Mouse (Mus musculus): ENCODE results near the gene Krtap19-9b. TPM values are rescaled to one million over a fixed set of nuclear protein-coding genes. Genes with fewer than 3 reads are reported as not detected.

Krtap19-9b gene
- polyA plus RNA-seq (2014; fragmentation: Illumina TruSeq; extraction: RNeasy Lipid Tissue Mini Kit (QIAGEN cat#74804); ENCODE audit: low read depth, low replicate concordance), result not detected

DNA sequence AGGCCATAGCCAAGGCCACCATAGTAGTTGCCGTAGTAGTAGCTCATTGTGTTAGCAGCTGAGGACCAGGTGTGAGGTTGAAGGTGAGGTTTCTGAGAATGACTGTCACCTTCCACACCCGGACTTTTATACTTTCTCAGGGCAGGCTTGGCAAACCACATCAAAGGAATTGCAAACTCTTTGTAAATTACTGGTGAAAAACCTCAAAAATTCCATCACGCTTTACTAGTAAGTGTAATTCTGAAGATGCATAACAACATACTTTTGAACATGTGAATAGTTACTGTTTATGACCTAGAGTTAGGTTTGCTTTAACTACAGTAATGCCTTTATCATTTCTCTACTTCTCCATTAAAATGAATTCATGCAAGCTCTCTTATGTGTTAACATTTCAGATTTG, at the start of gene Krtap19-9b:
Gene Krtap19-9b, minus strand, starts transcription at position 101 of the 400 bp plus-strand sequence.

DNA sequence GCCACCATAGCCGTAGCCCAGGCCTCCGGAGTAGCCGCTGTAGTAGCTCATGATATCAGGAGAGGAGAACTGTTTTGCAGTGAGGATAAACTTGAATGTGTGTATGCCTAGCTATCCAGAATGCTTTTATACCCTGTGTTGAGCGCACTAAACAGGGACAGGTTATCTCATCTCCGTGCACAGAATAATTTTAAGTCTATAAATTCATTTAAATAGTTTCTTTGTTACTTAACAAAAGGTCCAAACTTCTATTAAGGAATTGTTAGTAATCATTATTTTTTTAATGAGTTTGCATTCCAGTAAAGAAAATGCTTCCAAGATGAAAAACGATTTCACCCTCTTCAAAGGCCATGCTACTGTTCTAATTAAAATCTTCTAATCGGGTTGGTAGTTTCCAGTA, 30.7 kb upstream of the Krtap19-9b start, which contains the start of gene Krtap16-3:
Gene Krtap16-3, minus strand, starts transcription at position 101 of the 400 bp plus-strand sequence.

DNA sequence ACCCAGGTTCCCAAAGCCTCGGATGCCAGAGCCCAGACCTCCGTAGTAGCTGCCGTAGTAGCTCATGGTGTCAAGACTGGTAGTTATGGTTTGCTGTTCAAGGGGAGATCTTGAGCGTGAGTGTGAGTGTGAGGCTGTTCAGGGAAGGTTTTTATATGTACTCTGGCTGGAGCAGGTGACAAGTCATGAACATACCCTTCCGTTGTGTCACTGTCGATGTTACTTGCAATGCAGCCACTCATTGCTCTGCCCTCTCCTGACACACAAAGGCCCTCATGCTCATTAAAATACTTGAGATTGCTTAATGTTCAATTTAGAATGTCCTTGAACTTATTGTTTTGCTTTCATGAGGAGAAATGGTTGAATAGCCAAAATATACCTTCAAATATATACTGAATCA, 35.7 kb downstream of the Krtap19-9b start, which contains the start of gene Krtap19-5:
Gene Krtap19-5, minus strand, starts transcription at position 101 of the 400 bp plus-strand sequence.

DNA sequence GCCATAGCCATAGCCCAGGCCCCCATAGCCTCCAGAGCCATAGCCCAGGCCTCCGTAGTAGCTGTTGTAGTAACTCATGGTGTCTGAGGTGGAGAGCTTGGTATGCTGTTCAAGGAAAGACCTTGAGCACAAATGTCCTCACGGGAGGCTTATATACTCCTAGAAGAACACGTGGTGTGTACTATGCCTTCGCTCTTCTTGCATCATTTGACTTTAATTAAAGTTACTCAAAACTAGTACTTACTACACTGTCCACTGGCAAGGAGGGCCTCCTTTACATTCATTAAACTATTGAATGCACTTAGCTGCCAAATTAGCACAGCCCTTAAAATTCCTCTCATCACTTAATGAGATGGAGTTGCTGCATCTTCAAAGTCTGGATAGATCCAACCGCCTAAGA, 47.1 kb downstream of the Krtap19-9b start, which contains the start of gene Krtap19-4:
Gene Krtap19-4, minus strand, starts transcription at position 101 of the 400 bp plus-strand sequence.

Other genes with a start within 250 kb of the Krtap19-9b start
- gene 2310061N02Rik, start 224.3 kb downstream of the Krtap19-9b start, polyA plus RNA-seq (2014; fragmentation: Illumina TruSeq; extraction: RNeasy Lipid Tissue Mini Kit (QIAGEN cat#74804); ENCODE audit: low read depth, low replicate concordance), result not detected
- gene Krtap13-1, start 203.4 kb downstream of the Krtap19-9b start, polyA plus RNA-seq (2014; fragmentation: Illumina TruSeq; extraction: RNeasy Lipid Tissue Mini Kit (QIAGEN cat#74804); ENCODE audit: low read depth, low replicate concordance), result not detected
- gene Krtap13, start 180.6 kb downstream of the Krtap19-9b start, polyA plus RNA-seq (2014; fragmentation: Illumina TruSeq; extraction: RNeasy Lipid Tissue Mini Kit (QIAGEN cat#74804); ENCODE audit: low read depth, low replicate concordance), result not detected
- gene 2310034C09Rik, start 173.4 kb downstream of the Krtap19-9b start, polyA plus RNA-seq (2014; fragmentation: Illumina TruSeq; extraction: RNeasy Lipid Tissue Mini Kit (QIAGEN cat#74804); ENCODE audit: low read depth, low replicate concordance), result not detected
- gene 2310057N15Rik, start 158.1 kb downstream of the Krtap19-9b start, polyA plus RNA-seq (2014; fragmentation: Illumina TruSeq; extraction: RNeasy Lipid Tissue Mini Kit (QIAGEN cat#74804); ENCODE audit: low read depth, low replicate concordance), result not detected
- not detected for gene Gm5965, start 154.4 kb downstream of the Krtap19-9b start, polyA plus RNA-seq (2014; fragmentation: Illumina TruSeq; extraction: RNeasy Lipid Tissue Mini Kit (QIAGEN cat#74804); ENCODE audit: low read depth, low replicate concordance)
- gene Gm20741, start 120.0 kb downstream of the Krtap19-9b start, polyA plus RNA-seq (2014; fragmentation: Illumina TruSeq; extraction: RNeasy Lipid Tissue Mini Kit (QIAGEN cat#74804); ENCODE audit: low read depth, low replicate concordance), result not detected
- gene Krtap15, start 112.0 kb downstream of the Krtap19-9b start, polyA plus RNA-seq (2014; fragmentation: Illumina TruSeq; extraction: RNeasy Lipid Tissue Mini Kit (QIAGEN cat#74804); ENCODE audit: low read depth, low replicate concordance), result not detected
- not detected for gene Krtap14, start 106.1 kb downstream of the Krtap19-9b start, polyA plus RNA-seq (2014; fragmentation: Illumina TruSeq; extraction: RNeasy Lipid Tissue Mini Kit (QIAGEN cat#74804); ENCODE audit: low read depth, low replicate concordance)
- not detected for gene Krtap19-1, start 62.9 kb downstream of the Krtap19-9b start, polyA plus RNA-seq (2014; fragmentation: Illumina TruSeq; extraction: RNeasy Lipid Tissue Mini Kit (QIAGEN cat#74804); ENCODE audit: low read depth, low replicate concordance)
- gene Krtap19-2, start 58.0 kb downstream of the Krtap19-9b start, polyA plus RNA-seq (2014; fragmentation: Illumina TruSeq; extraction: RNeasy Lipid Tissue Mini Kit (QIAGEN cat#74804); ENCODE audit: low read depth, low replicate concordance), result not detected
- not detected for gene Krtap19-3, start 54.2 kb downstream of the Krtap19-9b start, polyA plus RNA-seq (2014; fragmentation: Illumina TruSeq; extraction: RNeasy Lipid Tissue Mini Kit (QIAGEN cat#74804); ENCODE audit: low read depth, low replicate concordance)
- not detected for gene Krtap19-4, start 47.2 kb downstream of the Krtap19-9b start, polyA plus RNA-seq (2014; fragmentation: Illumina TruSeq; extraction: RNeasy Lipid Tissue Mini Kit (QIAGEN cat#74804); ENCODE audit: low read depth, low replicate concordance)
- not detected for gene Krtap19-5, start 35.8 kb downstream of the Krtap19-9b start, polyA plus RNA-seq (2014; fragmentation: Illumina TruSeq; extraction: RNeasy Lipid Tissue Mini Kit (QIAGEN cat#74804); ENCODE audit: low read depth, low replicate concordance)
- gene Krtap16-3, start 30.6 kb upstream of the Krtap19-9b start, polyA plus RNA-seq (2014; fragmentation: Illumina TruSeq; extraction: RNeasy Lipid Tissue Mini Kit (QIAGEN cat#74804); ENCODE audit: low read depth, low replicate concordance), result not detected
- gene Krtap22-2, start 78.5 kb upstream of the Krtap19-9b start, polyA plus RNA-seq (2014; fragmentation: Illumina TruSeq; extraction: RNeasy Lipid Tissue Mini Kit (QIAGEN cat#74804); ENCODE audit: low read depth, low replicate concordance), result not detected
- not detected for gene Gm10229, start 83.0 kb upstream of the Krtap19-9b start, polyA plus RNA-seq (2014; fragmentation: Illumina TruSeq; extraction: RNeasy Lipid Tissue Mini Kit (QIAGEN cat#74804); ENCODE audit: low read depth, low replicate concordance)
- gene Krtap6-1, start 99.4 kb upstream of the Krtap19-9b start, polyA plus RNA-seq (2014; fragmentation: Illumina TruSeq; extraction: RNeasy Lipid Tissue Mini Kit (QIAGEN cat#74804); ENCODE audit: low read depth, low replicate concordance), result not detected
- gene Gm10228, start 109.2 kb upstream of the Krtap19-9b start, polyA plus RNA-seq (2014; fragmentation: Illumina TruSeq; extraction: RNeasy Lipid Tissue Mini Kit (QIAGEN cat#74804); ENCODE audit: low read depth, low replicate concordance), result not detected
- not detected for gene Krtap6-5, start 115.6 kb upstream of the Krtap19-9b start, polyA plus RNA-seq (2014; fragmentation: Illumina TruSeq; extraction: RNeasy Lipid Tissue Mini Kit (QIAGEN cat#74804); ENCODE audit: low read depth, low replicate concordance)
- gene 1110025L11Rik, start 131.7 kb upstream of the Krtap19-9b start, polyA plus RNA-seq (2014; fragmentation: Illumina TruSeq; extraction: RNeasy Lipid Tissue Mini Kit (QIAGEN cat#74804); ENCODE audit: low read depth, low replicate concordance), result not detected
- gene Krtap6-3, start 151.8 kb upstream of the Krtap19-9b start, polyA plus RNA-seq (2014; fragmentation: Illumina TruSeq; extraction: RNeasy Lipid Tissue Mini Kit (QIAGEN cat#74804); ENCODE audit: low read depth, low replicate concordance), result not detected
- not detected for gene Gm6358, start 208.6 kb upstream of the Krtap19-9b start, polyA plus RNA-seq (2014; fragmentation: Illumina TruSeq; extraction: RNeasy Lipid Tissue Mini Kit (QIAGEN cat#74804); ENCODE audit: low read depth, low replicate concordance)
- gene Gm10061, start 218.8 kb upstream of the Krtap19-9b start, polyA plus RNA-seq (2014; fragmentation: Illumina TruSeq; extraction: RNeasy Lipid Tissue Mini Kit (QIAGEN cat#74804); ENCODE audit: low read depth, low replicate concordance), result not detected
- gene Gm9789, start 225.7 kb upstream of the Krtap19-9b start, polyA plus RNA-seq (2014; fragmentation: Illumina TruSeq; extraction: RNeasy Lipid Tissue Mini Kit (QIAGEN cat#74804); ENCODE audit: low read depth, low replicate concordance), result not detected
- gene Gm7735, start 237.2 kb upstream of the Krtap19-9b start, polyA plus RNA-seq (2014; fragmentation: Illumina TruSeq; extraction: RNeasy Lipid Tissue Mini Kit (QIAGEN cat#74804); ENCODE audit: low read depth, low replicate concordance), result not detected
- gene 1110057P08Rik, start 242.5 kb upstream of the Krtap19-9b start, polyA plus RNA-seq (2014; fragmentation: Illumina TruSeq; extraction: RNeasy Lipid Tissue Mini Kit (QIAGEN cat#74804); ENCODE audit: low read depth, low replicate concordance), result not detected